Mouse (Mus musculus) cerebellum, adult 11-12 months (tissue): Measurements from ENCODE around the gene Syf2.

Experiments
- DNase-seq: peaks from one replicate; pipeline ENCODE4 v3.0.0; 2022

The Syf2 gene

GRCm38 (mm10) chr4:134924019-134924741 lies 6.5 kb upstream of the Syf2 start:
- peak; percentile 60 for DNase-seq

GRCm38 (mm10) chr4:134925206-134925605 lies 5.5 kb upstream of the Syf2 start:
- DNase-seq = no peak

DNA sequence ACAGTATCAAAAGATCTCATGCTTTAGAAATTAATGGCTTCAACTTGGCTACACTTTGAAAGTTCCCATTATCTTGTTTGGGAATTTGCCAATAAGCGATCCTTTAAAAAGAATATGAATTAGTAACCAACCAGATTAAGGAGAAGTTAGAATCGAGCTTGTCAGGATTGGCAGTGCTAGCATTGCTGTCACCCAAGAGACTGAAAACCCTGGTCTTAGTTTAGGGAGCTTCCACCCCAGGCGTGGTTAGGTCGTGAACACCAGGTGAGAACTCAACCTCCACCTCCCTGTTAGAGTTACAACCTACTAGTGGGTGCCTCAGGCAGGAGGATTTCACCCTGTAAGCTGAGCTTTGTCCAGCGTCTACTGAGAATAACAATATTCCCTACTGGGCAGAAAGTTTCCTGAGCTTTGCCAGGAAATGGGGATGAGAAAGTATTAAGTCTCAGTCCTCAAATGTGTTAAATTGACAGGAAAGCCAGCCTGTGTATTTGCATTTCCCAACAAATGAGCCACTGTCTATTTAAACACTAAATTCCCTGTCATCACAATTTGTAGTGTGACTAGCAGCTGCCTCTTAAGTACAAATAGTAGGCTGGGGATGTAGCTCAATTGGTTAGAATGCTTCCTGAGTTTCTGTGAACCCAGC lies 2.8 kb upstream of the Syf2 start:
- no peak for DNase-seq

DNA sequence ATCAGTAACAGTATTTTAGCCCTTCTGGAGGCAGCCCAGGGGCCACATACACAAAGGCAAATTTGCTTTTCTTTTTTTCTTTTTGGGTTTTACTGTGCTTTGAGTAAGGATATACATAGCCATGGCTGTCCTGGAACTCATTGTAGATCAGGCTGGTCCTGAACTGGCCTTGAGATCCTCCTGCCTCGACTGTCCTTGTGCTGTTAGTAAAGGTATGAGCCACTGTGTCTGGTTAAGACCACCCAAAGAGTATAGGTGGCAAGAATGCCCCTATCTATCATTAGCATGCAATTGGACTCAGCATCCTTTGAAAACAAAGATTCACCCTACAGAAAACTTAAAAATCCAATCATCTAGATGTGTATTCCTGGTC lies 2.2 kb upstream of the Syf2 start:
- DNase-seq = no peak

DNA sequence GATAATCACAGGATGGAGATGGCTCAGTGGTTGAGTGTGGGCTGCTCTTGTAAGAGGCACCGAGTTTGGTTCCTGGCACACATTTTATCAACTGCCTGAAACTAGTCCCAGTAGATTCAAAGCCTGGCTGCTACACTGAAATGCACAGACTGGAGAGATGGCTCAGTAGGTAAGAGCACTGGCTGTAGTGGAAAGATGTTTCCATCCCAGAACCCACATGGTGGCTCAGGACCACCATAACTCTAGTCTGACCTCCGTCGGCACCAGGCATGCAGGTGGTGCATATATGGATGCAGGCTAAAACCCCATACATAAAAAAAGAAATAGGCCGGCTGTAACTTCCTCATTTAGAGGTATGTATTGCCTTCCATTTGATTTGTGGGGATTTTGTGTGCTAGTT lies 1.2 kb upstream of the Syf2 start:
- DNase-seq = no peak

DNA sequence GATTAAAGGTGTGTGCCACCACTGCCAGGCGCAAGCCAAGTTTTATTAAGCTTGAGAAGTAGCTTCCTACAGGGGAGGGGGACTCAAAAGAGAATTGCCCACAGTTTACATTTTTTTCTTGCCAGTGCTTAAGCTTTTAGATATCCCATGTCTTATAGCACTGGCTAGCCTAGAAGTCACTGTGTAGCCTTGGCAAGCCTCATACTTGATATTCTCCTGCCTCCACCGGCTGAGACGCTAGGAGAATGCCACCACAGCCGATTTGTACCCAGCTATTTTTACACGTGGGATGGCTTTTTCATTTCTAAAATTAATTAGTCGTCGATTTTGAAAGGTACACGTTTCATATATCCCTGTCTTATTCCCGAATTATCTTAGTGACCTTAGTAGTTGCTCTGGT lies 508 bp upstream of the Syf2 start:
- DNase-seq = no peak

DNA sequence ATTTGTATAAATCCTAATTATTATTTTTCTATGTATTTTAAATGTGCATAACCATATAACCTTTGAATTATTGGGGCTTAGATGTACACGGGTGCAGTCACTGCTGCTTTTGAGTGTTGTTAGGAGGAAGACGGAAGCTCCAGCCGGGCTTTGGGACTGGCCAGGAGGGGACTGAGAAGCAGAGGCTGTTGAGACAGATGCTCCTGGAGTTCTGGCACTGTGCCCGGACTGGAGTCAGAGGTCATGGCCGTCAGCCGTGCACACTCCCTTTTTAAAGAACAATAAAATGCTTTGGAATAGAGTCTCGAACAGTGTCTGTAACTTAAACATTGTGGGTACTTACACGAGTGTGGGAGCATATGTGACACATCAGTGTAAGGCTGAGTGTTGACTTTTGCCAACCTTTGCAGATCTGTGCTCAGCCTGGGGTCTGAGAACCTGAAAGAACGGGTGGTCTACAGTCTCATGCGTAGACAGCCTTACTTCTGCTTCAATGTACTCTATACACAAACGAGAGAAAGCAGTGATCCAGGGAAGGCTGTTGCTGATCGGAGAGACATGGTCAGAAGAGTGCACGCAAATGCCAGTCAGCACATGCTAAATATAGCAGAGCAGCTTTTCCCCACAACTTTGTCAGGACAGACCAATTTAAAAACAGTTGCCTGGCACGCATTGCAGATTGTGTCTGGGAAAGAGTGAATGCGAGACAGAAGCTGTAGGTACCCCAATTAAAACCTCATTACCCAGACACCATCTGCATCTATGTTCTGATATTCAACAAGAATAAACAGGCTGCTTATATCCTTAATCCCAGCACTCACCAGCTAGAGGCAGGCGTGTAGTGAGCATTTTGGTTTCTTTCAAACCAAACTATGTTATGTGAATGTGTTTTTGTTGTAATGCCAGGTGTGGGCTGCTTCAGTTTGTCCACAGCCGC lies 6.8 kb downstream of the Syf2 start:
- no peak for DNase-seq

DNA sequence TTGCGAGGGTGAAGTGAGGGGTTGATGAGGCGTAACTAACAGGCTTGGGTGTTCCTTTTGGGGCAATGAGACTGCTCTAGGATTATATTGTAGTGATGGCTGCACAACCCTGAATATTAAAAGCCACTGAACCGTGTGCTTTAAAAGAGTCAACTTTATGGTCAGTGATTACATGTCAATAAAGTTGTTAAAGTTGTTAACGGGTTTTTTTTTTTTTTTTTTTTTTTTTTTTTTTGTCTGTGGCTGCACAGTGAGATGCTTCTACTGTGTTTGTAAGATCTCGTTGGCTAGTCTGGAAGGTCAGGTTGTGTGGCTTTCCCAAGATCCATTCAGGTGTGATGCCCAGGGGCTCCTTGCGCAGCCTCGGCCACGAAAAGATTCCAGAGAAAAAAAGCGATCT lies 9.2 kb downstream of the Syf2 start:
- no peak for DNase-seq

DNA sequence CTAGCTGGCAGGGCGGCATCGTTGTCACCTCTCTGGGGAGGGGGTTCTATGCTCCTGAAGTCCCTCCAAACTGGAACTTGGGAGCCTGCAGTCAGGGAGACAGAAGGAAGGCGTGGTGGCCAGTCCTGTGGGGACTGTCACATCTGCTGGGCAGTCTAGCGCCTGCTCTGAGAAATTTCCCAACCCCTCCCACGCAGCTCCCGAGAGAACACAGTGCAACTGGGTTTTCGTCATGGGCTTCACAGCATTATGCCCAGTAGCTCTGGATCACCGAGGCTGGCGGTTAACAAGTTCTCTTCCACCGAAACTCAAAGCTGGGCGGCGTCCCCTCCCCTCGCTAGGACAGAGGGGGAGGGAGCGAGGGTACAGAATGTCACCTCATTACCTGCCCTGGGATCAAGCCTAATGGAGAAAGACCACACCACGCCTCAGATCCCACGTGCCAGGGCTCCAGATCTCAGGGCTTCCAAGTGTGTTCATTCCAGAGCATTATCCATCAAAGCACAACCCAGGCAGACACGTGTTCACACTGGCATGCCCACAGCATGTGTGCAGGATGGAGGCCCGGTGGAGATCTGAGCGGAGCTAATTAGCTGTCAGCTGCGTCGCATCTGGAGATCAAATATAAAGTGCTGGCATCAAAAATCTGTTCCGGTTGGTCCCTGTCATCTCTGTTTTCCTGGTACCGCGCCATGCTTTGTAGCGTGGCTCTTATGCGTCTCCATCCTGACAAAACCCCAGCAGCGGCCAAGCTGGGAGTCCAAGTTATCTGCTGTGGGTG lies 13.2 kb downstream of the Syf2 start:
- DNase-seq = no peak

- peak; percentile 68 for DNase-seq
Measured at GRCm38 (mm10) chr4:134946024-134946744, 15.5 kb downstream of the Syf2 start.

GRCm38 (mm10) chr4:134950518-134951091 lies 19.9 kb downstream of the Syf2 start:
- no peak for DNase-seq

GRCm38 (mm10) chr4:134954461-134954860 lies 23.8 kb downstream of the Syf2 start:
- peak; percentile 76 for DNase-seq

DNA sequence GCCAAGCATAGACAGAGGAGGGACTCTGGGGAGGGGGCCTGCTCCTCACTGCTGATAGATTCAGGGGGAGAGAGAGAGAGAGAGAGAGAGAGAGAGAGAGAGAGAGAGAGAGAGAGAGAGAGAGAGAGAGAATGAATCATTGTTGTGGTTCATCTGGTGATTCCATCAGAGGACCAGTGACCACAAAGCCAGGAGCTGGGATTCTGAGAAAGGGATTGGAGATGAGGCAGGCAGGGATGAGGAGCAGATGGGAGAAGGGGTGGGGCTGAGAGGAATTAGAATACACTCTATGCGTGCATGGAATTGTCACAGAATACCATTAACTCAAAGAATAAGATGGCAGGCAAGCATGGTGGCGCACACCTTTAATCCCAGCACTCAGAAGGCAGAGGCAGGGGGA lies 24.5 kb downstream of the Syf2 start:
- no peak for DNase-seq

DNA sequence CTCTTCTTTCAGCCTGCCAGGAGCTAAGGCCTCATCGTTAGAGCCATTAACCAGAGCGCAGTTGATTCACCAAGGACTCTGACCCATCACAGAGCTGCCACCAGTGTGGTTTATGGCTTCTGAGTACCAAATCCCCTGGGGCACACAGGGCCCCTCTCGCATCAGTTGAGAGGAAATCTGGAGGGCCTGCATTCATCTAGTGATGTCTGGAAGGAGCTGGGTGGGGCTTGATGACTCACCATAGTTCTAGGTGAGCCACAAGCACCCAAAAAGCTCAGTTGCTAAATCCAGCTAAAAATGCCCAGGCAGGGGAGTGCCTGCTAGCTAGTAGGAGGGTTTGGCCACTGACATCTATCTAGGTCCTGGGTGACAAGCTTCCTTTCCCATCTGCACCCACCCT lies 25.1 kb downstream of the Syf2 start:
- DNase-seq = no peak

DNA sequence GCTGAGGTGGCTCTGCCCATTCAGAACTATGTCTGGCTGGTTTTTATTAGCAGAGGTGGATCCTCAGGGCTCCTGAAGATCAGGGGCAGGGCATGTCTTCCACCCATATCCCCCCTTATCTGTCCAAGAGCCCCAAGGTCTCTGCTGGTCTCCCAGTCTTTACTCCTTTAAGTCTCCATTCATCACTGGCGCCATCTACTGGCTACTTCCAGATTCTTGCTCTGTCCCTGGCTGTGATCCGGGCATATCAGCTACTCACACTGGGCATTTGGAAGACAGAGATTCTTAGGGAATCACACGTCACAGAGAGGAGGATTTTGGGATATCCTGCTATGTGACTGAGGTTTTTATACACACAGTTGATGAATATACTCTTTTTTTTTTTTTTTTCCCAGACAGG lies 25.6 kb downstream of the Syf2 start:
- DNase-seq = peak; percentile 43

GRCm38 (mm10) chr4:134963021-134963776 lies 32.5 kb downstream of the Syf2 start:
- DNase-seq = no peak

DNA sequence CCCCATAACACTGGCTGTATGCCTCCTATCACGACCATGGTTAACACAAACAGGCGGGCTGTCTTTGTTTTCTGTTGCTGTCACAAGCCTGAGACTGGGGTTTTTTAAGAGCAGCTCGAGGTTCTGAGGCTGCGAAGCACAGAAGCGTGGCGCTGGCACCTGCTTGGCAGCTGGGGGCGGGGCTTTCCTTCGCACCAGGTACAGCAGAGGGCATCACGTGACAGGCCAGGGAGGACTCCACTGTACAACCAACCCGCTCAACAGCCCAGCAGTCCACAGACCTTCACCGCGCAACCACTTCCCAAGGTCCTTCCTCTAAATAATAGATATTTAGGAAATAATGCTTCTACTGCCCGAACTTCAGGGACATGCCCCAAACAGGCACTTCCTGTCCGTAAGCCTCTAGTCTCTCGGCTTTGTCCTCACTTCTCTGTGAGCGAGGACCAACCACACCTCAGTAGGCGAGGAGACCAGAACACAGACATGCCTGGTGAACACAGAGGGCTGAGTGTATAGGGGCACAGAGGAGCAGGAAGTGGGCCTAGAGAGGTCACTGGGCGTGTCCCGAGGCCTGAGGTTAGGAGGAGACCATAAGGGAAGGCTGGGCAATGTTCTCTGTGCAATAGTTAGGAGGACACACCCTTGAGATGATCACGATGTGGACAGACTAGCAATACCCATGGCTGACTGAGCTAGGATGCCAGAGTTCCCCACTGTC lies 37.3 kb downstream of the Syf2 start:
- DNase-seq = no peak

- no peak for DNase-seq
Measured at GRCm38 (mm10) chr4:134968605-134968976, 37.9 kb downstream of the Syf2 start.

GRCm38 (mm10) chr4:134975261-134975928 lies 44.7 kb downstream of the Syf2 start:
- no peak for DNase-seq

DNA sequence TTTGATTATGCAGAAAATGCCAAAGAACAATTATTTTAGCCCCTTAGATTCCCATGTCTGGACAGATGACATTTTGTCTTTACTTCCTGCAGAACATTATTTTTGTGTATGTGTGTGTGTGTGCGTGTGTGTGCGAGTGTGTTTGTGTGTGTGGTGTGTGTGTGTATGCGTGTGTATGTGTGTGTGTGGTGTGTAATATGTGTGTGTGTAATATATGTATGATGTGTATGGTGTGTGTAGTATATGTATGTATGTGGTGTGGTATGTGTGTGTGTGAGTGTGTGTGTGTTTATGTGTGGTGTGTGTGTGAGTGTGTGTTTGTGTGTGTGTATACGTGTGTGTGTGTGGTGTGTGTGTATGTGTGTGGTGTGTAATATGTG lies 45.2 kb downstream of the Syf2 start:
- no peak for DNase-seq
